Mouse (Mus musculus) small intestine, adult 2 months (tissue): Measurements from ENCODE around the gene Prlr.

ENCODE experiments used
- CTCF ChIP-seq: fragments of 200-500 bp; IDR thresholded peaks from 2 replicates; pipeline ENCODE4 v1.5.1; 2012; ENCODE audit warnings: low read depth, mild to moderate bottlenecking, control low read depth, inconsistent platforms, low read length, moderate library complexity, mixed read lengths; ENCODE audit not compliant: insufficient replicate concordance, insufficient read length; ENCODE audit errors: extremely low read depth
- POLR2A ChIP-seq: fragments of 200-500 bp; IDR thresholded peaks from 2 replicates; pipeline ENCODE4 v1.6.1; 2012; ENCODE audit warnings: low read depth, mild to moderate bottlenecking, control low read depth, inconsistent platforms, low read length, moderate library complexity

DNA sequence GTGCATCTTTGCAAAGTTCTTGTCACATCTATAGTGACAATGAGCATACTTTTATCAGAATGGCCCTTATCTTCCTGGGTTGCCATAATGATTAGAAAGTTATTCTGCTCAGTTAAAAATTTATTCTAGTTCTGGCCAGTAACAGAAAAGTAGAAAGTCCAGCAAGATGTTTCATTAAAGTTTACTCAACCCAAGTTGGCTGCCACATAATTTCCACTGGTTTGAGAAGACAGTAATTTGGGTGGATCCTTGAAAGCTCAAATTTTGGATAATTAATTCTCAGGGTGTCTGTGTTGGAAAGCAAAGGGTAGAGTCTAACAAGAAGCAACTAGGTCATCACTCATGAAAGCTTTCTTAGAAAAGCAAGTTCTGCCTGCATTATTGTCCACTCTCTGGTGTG, 106.6 kb downstream of the Prlr start:
- no peak for TF ChIP-seq POLR2A
- TF ChIP-seq CTCF = no peak
